Mouse (Mus musculus) heart, postnatal 14 days (tissue): ENCODE data around the gene Rmdn2. TPM values are rescaled to one million over a fixed set of nuclear protein-coding genes. Genes with fewer than 3 reads are reported as not detected.

Experiments
- DNase-seq, 2 experiments: peaks; one replicate each; pipeline ENCODE4 v3.0.0; 2021 to 2022
- intact Hi-C: fragments of 180-260 bp; cut with DNase I; formaldehyde crosslinking; loops from one replicate; pipeline ENCODE4 v1.15.1; 2025
- total RNA-seq, 2 experiments: library from RNA; stranded (reverse); gene quantifications; 2 replicates each; pipeline ENCODE4 v1.2.3; 2021

Gene Rmdn2
- total RNA-seq, 2 experiments from 2014 or later: 9.0 to 9.8 TPM

DNA sequence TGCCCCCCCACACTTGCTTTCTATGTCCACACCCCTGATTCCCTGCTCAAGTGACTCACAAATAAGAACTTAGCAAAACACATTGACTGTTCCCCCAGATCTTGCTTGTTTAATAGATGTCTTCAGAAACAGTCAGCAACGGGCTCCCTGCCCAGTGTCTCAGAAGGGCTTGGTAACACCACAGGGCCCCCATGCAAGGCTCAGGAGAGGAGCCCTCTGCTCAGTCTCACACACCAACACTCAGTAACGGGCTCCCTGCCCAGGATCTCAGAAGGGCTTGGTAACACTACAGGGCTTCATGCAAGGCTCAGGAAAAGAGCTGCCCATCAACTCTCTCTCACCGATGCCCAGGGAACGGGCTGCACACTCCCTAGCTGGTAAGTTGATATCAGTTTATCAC lies 83.4 kb downstream of the Rmdn2 start:
- intact Hi-C loops: no loop called here
- DNase-seq: peak in 1 of 2 experiments; percentile 12

DNA sequence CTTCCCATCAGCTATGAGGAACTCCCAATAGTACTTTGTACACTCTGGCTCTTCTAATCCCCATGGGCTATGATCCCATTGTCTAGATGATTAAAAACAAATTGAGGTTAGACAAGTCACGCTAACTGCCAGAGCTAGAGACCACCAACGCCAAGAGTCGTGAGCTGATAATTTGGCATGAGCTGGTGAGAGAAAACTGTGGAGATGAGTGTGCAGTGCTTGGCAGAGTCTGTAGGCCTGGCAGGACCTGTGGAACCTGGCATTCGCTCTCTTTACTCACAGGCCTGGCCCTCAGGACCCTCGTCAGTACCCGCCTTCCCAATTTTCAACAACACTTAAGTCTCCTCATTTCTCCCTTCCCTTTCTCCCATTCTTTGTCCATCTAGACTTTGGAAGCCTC lies 83.9 kb downstream of the Rmdn2 start:
- intact Hi-C loops: no loop called here
- DNase-seq: peak in 1 of 2 experiments; percentile 13

GRCm38 (mm10) chr17:79699197-79699596 lies 87.5 kb downstream of the Rmdn2 start:
- intact Hi-C loops: loop anchor here (1.0 kb wide), 1 partner anchor 142 kb away; no protein-coding TSS in a partner anchor
- DNase-seq: peak; percentile 10 to 30

- intact Hi-C loops: no loop called here
- DNase-seq: no peak
Measured at GRCm38 (mm10) chr17:79700871-79701270, 89.2 kb downstream of the Rmdn2 start.

DNA sequence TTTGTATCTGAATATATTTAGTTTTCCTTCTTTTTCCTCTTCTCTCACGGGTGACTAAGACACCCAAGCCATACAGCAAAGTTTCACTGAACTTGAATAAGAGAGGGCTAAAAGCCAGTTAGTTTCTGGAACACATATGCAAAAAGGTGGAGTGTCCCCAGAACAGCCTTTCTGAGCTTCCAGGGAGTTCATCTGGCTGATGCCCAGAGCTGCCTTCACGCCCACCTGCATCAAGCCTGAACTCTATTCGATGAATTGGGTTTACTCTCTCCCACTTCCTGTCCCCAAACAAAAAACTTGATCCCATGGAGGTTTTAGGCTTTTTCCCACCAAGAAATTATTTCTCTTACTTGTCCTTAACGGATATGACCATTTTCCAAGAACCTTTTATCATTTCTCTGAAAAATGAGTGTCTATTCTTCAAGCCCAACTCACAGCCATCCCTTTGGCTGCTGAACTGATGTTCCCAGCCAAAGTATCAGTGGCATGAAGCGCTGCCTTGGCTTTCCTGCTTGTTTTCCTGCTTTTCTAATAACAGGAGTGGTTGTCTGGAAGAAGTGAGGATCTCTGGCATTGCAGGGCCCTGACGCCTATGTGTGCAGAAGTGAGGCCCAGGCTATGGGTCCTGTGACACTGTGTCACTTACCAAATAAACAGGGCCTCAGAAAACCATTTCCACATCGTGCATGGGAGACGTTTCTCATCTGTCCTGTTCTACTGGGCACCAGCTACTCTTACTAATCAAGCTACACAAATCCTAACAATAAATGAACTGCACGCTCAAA lies 94.2 kb downstream of the Rmdn2 start:
- peak; percentile 9 to 23 for DNase-seq
- intact Hi-C loops: no loop called here

DNA sequence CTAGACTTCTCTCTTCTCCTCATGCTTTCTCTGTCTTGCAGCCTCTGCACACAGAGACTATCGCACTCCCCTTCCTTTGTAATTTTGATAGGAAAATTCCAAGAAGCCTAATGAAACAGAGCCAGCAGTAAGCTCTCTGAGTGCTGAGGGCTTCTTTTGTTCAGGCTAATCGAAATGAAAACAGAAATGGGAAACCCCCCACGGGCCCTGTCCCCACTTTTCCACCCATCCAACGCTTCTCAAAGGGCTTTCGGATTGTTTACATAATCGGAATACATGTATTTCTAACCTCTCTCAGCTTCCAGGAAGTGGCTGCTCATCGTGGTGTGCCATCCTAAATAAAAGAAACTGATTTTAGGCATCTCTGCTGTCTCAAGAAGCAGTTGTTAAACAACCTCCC lies 96.5 kb downstream of the Rmdn2 start:
- intact Hi-C loops: no loop called here
- DNase-seq: no peak

GRCm38 (mm10) chr17:79709718-79710117 lies 98.1 kb downstream of the Rmdn2 start:
- DNase-seq: no peak
- intact Hi-C loops: no loop called here

- no peak for DNase-seq
- intact Hi-C loops: no loop called here
Measured at GRCm38 (mm10) chr17:79710246-79710842, 98.7 kb downstream of the Rmdn2 start.

DNA sequence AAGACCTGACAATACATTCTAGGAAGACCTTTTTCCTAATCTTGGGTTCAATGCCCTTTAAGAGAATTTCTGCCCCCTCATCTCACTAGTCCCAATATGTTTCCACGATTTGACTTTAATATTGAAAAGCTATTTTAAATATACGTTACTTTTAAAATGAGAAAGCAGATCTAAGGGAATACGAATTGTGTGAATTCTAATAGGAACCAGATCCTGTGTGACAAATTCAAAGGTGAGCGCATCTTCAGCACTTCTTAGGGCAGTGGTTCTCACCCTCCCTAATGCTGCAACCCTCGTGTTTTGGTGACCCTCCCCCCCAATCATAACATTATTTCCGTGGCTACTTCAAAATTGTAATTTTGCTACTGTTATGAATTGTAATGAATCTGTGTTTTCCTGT lies 100.3 kb downstream of the Rmdn2 start:
- intact Hi-C loops: no loop called here
- DNase-seq: no peak

DNA sequence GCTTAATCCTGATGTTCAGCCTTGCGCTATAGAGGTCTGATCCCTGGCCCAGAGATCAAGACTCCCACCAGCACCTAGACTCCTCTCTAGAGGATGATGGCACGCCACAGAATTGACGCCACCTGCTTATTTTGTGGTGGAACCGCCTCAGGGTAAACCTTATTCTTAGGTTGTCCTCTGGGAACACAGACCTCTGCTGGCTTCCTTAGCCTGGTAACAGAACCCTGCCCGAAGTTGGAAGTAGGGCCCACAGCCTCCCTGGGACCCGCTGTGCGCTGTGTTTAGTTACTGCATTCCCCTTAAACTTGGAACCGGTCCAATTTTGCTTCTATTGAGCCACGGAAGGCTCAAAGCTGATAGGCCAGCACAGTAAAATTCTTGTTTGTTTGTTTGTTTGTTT lies 100.9 kb downstream of the Rmdn2 start:
- intact Hi-C loops: no loop called here
- DNase-seq: no peak

DNA sequence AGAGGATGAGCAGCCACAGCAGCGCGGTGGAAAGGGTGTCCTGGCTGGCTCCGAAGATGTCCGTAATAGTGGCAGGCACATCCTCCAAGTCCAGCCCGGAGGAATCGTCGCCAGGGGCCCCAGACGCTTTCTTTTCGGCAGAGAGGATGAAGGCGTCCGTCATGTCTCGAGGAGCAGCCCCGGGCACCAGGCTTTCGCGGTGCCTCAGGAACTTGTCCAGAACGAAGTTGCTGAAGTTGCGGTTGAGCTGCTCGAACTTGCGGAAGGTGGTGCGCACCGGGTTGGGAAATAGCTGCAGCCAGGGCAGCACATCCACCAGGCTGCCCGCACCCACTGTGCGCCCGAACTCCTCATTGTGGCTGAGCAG lies 101.6 kb downstream of the Rmdn2 start:
- peak; percentile 11 to 12 for DNase-seq
- intact Hi-C loops: no loop called here

DNA sequence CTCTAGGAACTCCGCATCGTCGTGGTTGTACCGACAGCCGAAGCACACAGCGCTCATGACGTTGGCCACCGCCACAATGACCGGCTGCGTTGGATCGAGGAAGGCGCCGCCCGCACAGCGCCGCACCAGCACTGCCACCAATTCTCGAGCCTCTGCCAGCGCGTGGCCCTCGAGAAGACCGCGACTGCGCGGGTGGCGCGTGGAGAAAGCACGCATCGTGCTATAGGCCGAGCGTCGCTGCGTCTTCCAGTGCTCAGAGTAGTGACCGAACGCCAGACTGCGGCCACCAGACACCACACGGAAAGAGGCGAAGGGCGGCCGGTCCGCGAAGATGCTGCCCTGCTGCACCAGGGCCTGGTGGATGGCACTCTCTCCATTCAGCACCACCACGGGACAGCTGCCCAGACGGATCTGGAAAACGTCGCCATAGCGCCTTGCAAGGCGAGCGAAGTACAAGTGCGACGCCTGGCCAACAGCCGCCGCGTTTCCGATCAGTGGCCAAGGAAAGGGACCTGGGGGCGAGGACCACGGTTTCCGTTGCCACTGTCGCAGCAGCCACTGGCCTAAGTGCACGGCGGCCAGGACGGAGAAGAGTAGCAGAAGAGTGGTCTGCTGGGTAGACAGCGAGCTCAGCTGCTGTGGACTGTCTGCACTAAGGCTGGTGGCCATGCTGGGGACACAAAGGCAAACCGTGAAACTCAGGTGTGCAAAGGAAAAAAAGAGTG lies 102.1 kb downstream of the Rmdn2 start:
- peak; percentile 40 to 54 for DNase-seq

GRCm38 (mm10) chr17:79714368-79714895 lies 102.8 kb downstream of the Rmdn2 start:
- peak in 1 of 2 experiments; percentile 6 for DNase-seq
- intact Hi-C loops: loop anchor here (2.0 kb wide), 1 partner anchor 54 kb away; no protein-coding TSS in a partner anchor

More for the DNA sequence above, 102.1 kb downstream of the Rmdn2 start:
- intact Hi-C loops: loop anchor here (2.0 kb wide), 1 partner anchor 53 kb away; no protein-coding TSS in a partner anchor

- intact Hi-C loops: loop anchor here (2.0 to 5.0 kb wide), 3 partner anchors 52 to 603 kb away; no protein-coding TSS in a partner anchor
- DNase-seq: peak; percentile 25 to 26
Measured at GRCm38 (mm10) chr17:79714931-79715637, 103.4 kb downstream of the Rmdn2 start, which contains the start of gene Cyp1b1. TSS of gene Cyp1b1 (minus strand) at chr17:79715061.

DNA sequence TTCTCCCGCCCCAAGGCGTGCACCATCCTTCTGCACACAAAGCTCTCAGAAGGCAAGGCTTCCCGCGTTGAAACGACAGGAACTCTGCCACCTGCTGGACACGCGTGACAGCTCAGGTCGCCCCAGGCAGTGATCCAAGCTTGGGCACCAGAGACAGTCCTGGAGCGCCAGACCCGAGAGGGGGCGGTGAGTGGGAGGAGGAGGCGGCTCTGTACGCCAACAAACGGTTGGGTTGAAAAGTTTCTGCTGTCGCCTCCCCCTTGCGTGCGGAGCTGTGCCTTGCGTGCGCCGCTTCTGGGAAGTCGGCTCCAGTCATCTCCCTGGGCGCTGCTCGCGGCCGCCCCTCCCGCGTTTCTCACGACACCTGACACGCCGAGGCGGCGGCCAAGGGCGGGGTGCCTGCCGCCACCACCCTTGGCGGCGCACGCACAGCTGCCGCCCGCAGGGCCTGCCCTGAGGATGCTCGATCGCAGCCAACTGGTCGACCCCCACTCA lies 104.0 kb downstream of the Rmdn2 start:
- peak; percentile 84 to 90 for DNase-seq
- intact Hi-C loops: loop anchor here (2.0 to 5.0 kb wide), 3 partner anchors 52 to 603 kb away; no protein-coding TSS in a partner anchor

DNA sequence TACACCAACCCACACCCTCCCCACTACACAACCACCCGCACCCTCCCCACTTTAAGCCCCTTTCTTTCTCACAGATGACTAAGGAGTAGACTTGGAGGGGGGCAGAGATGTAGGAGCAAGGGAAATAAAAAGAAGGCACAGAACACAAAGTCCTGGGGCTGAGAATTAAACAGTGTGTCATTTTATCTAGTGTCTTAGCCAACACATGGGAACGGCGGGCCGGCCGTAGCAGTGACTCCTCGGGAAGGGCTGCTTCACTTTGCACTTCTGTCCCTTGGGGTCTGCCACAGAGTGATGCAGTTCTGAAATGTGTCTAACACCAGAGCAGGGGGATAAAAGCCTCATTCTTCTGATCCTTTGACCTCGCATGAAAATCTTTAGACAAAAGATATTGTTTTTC lies 109.0 kb downstream of the Rmdn2 start:
- intact Hi-C loops: no loop called here
- DNase-seq: no peak

DNA sequence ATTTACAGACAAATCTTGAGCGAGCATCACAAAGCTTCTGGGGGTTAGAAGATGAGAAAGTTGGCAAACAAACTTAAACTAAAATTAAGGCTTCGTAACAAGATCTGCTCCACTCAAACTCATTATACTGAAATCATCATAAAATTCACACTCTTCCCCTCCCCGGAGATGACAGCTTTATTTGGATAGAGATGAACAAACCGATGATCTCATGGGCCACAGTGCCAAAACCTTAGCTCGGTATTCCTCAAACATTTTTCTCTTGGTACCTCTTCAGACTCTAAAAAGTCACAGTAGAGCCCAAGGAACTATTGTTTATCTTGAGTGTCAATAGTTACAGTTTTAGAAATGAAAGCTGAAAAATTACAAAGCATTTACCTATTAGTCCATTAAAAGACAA lies 115.0 kb downstream of the Rmdn2 start:
- intact Hi-C loops: no loop called here
- peak in 1 of 2 experiments; percentile 18 for DNase-seq

- DNase-seq: no peak
- intact Hi-C loops: no loop called here
Measured at GRCm38 (mm10) chr17:79728053-79728584, 116.5 kb downstream of the Rmdn2 start.
